Mouse (Mus musculus): ENCODE results near the gene Dcdc2b. TPM values are rescaled to one million over a fixed set of nuclear protein-coding genes. Genes with fewer than 3 reads are reported as not detected.

Dcdc2b gene
- total RNA-seq, 1 experiment: 0.71 TPM

GRCm38 (mm10) chr4:129584370-129584769 lies 29.7 kb downstream of the Dcdc2b start:
- in situ Hi-C loops (cut with MboI; ENCODE audit: low sequenced_read_pairs in 2 of 2, unreplicated experiment in 2 of 2): no loop called here
- DNase-seq (ENCODE audit: low read depth, low spot score): no peak
- H3K36me3 ChIP-seq (ENCODE audit: control insufficient read depth, insufficient read depth, low read length, poor library complexity, severe bottlenecking): no peaks in the 10 kb centered on the region
- no peaks in the 10 kb centered on the region for H3K9me3 ChIP-seq (ENCODE audit: control insufficient read depth, insufficient read depth, low read depth, low read length)
- TF ChIP-seq ZC3H11A (IDR thresholded peaks at IDR 0.05; ENCODE audit: borderline replicate concordance, low read depth, low read length): no peak
- peak overlapping the region; percentile 58 to 59; a peak in 1 of 4 replicates for H3K4me3 ChIP-seq (ENCODE audit: insufficient read depth in 1 of 2, low read depth in 1 of 2, low read length in 2 of 2, poor library complexity in 1 of 2, severe bottlenecking in 1 of 2)
- no peak overlapping the region; the same call in 1 of the 2 replicates for H3K27ac ChIP-seq (ENCODE audit: insufficient read depth, low read depth, low read length, poor library complexity, severe bottlenecking)
- peaks cover 0 to 13% of the 10 kb centered on the region in 2 experiments; a peak in 1 of 4 replicates for H3K4me1 ChIP-seq (ENCODE audit: control insufficient read depth in 2 of 2, insufficient read depth in 2 of 2, low read length in 2 of 2, poor library complexity in 1 of 2)
- no peak overlapping the region; the same call in 1 of the 2 replicates for H3K9ac ChIP-seq (ENCODE audit: insufficient read depth, low read depth, low read length, poor library complexity, severe bottlenecking)

DNA sequence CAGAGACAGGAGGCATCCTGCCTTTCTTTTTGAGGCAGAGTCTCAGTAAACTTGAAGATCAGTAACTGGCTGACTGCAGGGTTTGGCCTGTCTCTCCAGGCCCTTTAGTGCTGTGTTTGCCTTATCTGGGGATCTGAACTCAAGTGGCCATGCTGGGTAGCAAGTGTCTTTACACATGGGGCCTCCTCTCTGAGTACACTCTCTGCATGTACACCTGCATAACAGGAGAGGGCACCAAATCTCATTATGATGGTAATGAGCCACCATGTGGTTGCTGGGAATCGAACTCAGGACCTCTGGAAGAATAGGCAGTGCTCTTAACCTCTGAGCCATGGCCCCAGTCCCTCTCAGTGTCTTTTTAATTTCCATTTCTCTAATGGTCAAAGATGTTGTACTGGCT lies 31.8 kb downstream of the Dcdc2b start:
- peak; percentile 45 for DNase-seq (ENCODE audit: low read depth, low spot score)
- no peaks in the 10 kb centered on the region for H3K36me3 ChIP-seq (ENCODE audit: control insufficient read depth, insufficient read depth, low read length, poor library complexity, severe bottlenecking)
- no peak overlapping the region for H3K4me3 ChIP-seq (ENCODE audit: insufficient read depth in 1 of 2, low read depth in 1 of 2, low read length in 2 of 2, poor library complexity in 1 of 2, severe bottlenecking in 1 of 2)
- H3K9me3 ChIP-seq (ENCODE audit: control insufficient read depth, insufficient read depth, low read depth, low read length): no peaks in the 10 kb centered on the region
- in situ Hi-C loops (cut with MboI; ENCODE audit: low sequenced_read_pairs in 2 of 2, unreplicated experiment in 2 of 2): no loop called here
- TF ChIP-seq MAFK (IDR thresholded peaks at IDR 0.05; ENCODE audit: insufficient read depth, low read depth, low read length) (no peak), ZNF384 (IDR thresholded peaks at IDR 0.05; ENCODE audit: low read depth, low read length) (no peak), CHD2 (IDR thresholded peaks at IDR 0.05; ENCODE audit: low read depth, low read length) (no peak), HCFC1 (IDR thresholded peaks at IDR 0.05; ENCODE audit: borderline replicate concordance, insufficient read depth, low read length) (no peak), ZC3H11A (IDR thresholded peaks at IDR 0.05; ENCODE audit: borderline replicate concordance, low read depth, low read length) (no peak)
- peak overlapping the region; percentile 47; the same call in 1 of the 2 replicates for H3K9ac ChIP-seq (ENCODE audit: insufficient read depth, low read depth, low read length, poor library complexity, severe bottlenecking)
- no peak overlapping the region for H3K27ac ChIP-seq (ENCODE audit: insufficient read depth, low read depth, low read length, poor library complexity, severe bottlenecking)
- peaks cover 0 to 13% of the 10 kb centered on the region in 2 experiments; a peak in 1 of 4 replicates for H3K4me1 ChIP-seq (ENCODE audit: control insufficient read depth in 2 of 2, insufficient read depth in 2 of 2, low read length in 2 of 2, poor library complexity in 1 of 2)

- in situ Hi-C loops (cut with MboI; ENCODE audit: low sequenced_read_pairs in 2 of 2, unreplicated experiment in 2 of 2): no loop called here
- no peak for TF ChIP-seq MAFK (IDR thresholded peaks at IDR 0.05; ENCODE audit: insufficient read depth, low read depth, low read length)
- no peak for TF ChIP-seq ZC3H11A (IDR thresholded peaks at IDR 0.05; ENCODE audit: borderline replicate concordance, low read depth, low read length)
- TF ChIP-seq CHD2 (IDR thresholded peaks at IDR 0.05; ENCODE audit: low read depth, low read length): no peak
- no peak for TF ChIP-seq ZNF384 (IDR thresholded peaks at IDR 0.05; ENCODE audit: low read depth, low read length)
- TF ChIP-seq HCFC1 (IDR thresholded peaks at IDR 0.05; ENCODE audit: borderline replicate concordance, insufficient read depth, low read length): no peak
Measured at GRCm38 (mm10) chr4:129580347-129580746, 33.7 kb downstream of the Dcdc2b start.

DNA sequence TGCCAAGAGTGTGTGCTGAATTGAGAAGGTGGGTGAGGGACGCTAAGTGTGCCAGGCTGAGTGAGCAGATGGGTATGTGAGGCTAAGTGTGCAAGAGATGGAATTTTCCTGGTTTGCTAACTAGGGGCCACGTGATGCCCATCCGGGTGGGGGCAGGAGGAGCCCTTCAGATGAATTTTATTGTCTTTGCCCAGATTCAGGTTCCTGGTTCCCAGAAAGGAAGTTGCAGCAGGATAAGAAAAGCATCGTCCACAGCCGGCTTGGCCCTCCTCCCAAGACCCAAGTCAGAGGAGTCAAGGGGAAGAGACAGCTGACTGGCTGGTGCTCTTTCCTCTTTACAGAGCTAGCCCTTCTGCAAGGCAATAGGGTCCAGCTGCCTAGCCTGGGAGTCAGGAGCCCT lies 35.6 kb downstream of the Dcdc2b start, which contains the start of gene Fam167b:
Gene Fam167b (minus strand): TSS at position 84 of the 400 bp plus-strand sequence.
- 0 out of 2 replicates have a peak within 1 kb of the TSS, but pooled peaks have one; percentile 7 for H3K9ac ChIP-seq (ENCODE audit: insufficient read depth, low read depth, low read length, poor library complexity, severe bottlenecking)

More at GRCm38 (mm10) chr4:129580347-129580746, 33.7 kb downstream of the Dcdc2b start:
- Histone ChIP-seq H3K36me3 (ENCODE audit: control insufficient read depth, insufficient read depth, low read length, poor library complexity, severe bottlenecking) (no peaks in the 10 kb centered on the region), H3K9me3 (ENCODE audit: control insufficient read depth, insufficient read depth, low read depth, low read length) (no peaks in the 10 kb centered on the region), H3K4me1 (ENCODE audit: control insufficient read depth in 2 of 2, insufficient read depth in 2 of 2, low read length in 2 of 2, poor library complexity in 1 of 2) (peaks cover 0 to 10% of the 10 kb centered on the region in 2 experiments; a peak in 1 of 4 replicates), H3K27ac (ENCODE audit: insufficient read depth, low read depth, low read length, poor library complexity, severe bottlenecking) (peak overlapping the region; percentile 16; the same call in 1 of the 2 replicates), H3K9ac (ENCODE audit: insufficient read depth, low read depth, low read length, poor library complexity, severe bottlenecking) (no peak overlapping the region; the same call in 1 of the 2 replicates), H3K4me3 (ENCODE audit: insufficient read depth in 1 of 2, low read depth in 1 of 2, low read length in 2 of 2, poor library complexity in 1 of 2, severe bottlenecking in 1 of 2) (no peak overlapping the region)
- DNase-seq (ENCODE audit: low read depth, low spot score): peak; percentile 45

More for the DNA sequence above, 35.6 kb downstream of the Dcdc2b start, which contains the start of gene Fam167b:
- in situ Hi-C loops (cut with MboI; ENCODE audit: low sequenced_read_pairs in 2 of 2, unreplicated experiment in 2 of 2): no loop called here
- H3K4me1 ChIP-seq (ENCODE audit: control insufficient read depth in 2 of 2, insufficient read depth in 2 of 2, low read length in 2 of 2, poor library complexity in 1 of 2): peaks cover 0 to 6% of the 10 kb centered on the region in 2 experiments; a peak in 1 of 4 replicates
- DNase-seq (ENCODE audit: low read depth, low spot score): no peak
- no peaks in the 10 kb centered on the region for H3K9me3 ChIP-seq (ENCODE audit: control insufficient read depth, insufficient read depth, low read depth, low read length)
- no peak within 1 kb of the TSS for H3K27ac ChIP-seq (ENCODE audit: insufficient read depth, low read depth, low read length, poor library complexity, severe bottlenecking)
- no peak within 1 kb of the TSS for H3K4me3 ChIP-seq (ENCODE audit: insufficient read depth in 1 of 2, low read depth in 1 of 2, low read length in 2 of 2, poor library complexity in 1 of 2, severe bottlenecking in 1 of 2)
- TF ChIP-seq ZNF384 (IDR thresholded peaks at IDR 0.05; ENCODE audit: low read depth, low read length) (no peak), HCFC1 (IDR thresholded peaks at IDR 0.05; ENCODE audit: borderline replicate concordance, insufficient read depth, low read length) (no peak), CHD2 (IDR thresholded peaks at IDR 0.05; ENCODE audit: low read depth, low read length) (no peak), MAFK (IDR thresholded peaks at IDR 0.05; ENCODE audit: insufficient read depth, low read depth, low read length) (no peak), ZC3H11A (IDR thresholded peaks at IDR 0.05; ENCODE audit: borderline replicate concordance, low read depth, low read length) (no peak)
- no peaks in the 10 kb centered on the region for H3K36me3 ChIP-seq (ENCODE audit: control insufficient read depth, insufficient read depth, low read length, poor library complexity, severe bottlenecking)
